Mouse (Mus musculus) limb, embryonic 14.5 days (tissue): ENCODE data around the gene Gm42688. TPM values are rescaled to one million over a fixed set of nuclear protein-coding genes. Genes with fewer than 3 reads are reported as not detected.
"Not testable (repeated sequence)": the region's sequence is repeated elsewhere in the genome, so short reads cannot be mapped to it uniquely, and the experiment has no call there.

Source experiments
- ATAC-seq: fragments of 200-750 bp; cut with Nextera tagmentation; 2 replicates; pipeline ENCODE4 v1.8.0; 2017; ENCODE audit warnings: low read depth, moderate number of reproducible peaks, moderate TSS enrichment; ENCODE audit not compliant: low FRiP score
- DNase-seq: peaks from one replicate; pipeline ENCODE4 v3.0.0-alpha.2; 2015; ENCODE audit warnings: low spot score
- H3K27ac ChIP-seq: fragments of 300-500 bp; sonication (generic); replicated peaks from 2 replicates; pipeline ENCODE4 v1.5.1; 2014; ENCODE audit warnings: low read depth, mild to moderate bottlenecking, low read length, moderate library complexity, mixed read lengths
- H3K27me3 ChIP-seq: fragments of 300-500 bp; sonication (generic); 2 replicates; pipeline ENCODE4 v1.6.1; 2014; ENCODE audit warnings: low read length, mixed read lengths; ENCODE audit not compliant: control insufficient read depth, insufficient read depth
- H3K36me3 ChIP-seq: fragments of 300-500 bp; sonication (generic); 2 replicates; pipeline ENCODE4 v1.6.1; 2014; ENCODE audit warnings: mild to moderate bottlenecking, low read length, moderate library complexity, mixed read lengths; ENCODE audit not compliant: control insufficient read depth, insufficient read depth
- H3K4me1 ChIP-seq: fragments of 300-500 bp; sonication (generic); 2 replicates; pipeline ENCODE4 v1.6.1; 2014; ENCODE audit warnings: antibody characterized with exemption, low read length, mixed read lengths; ENCODE audit not compliant: control insufficient read depth, insufficient read depth
- H3K4me2 ChIP-seq: fragments of 300-500 bp; sonication (generic); replicated peaks from 2 replicates; pipeline ENCODE4 v1.6.1; 2014; ENCODE audit warnings: low read depth, mild to moderate bottlenecking, low read length, moderate library complexity; ENCODE audit not compliant: severe bottlenecking
- H3K4me3 ChIP-seq: fragments of 300-500 bp; sonication (generic); replicated peaks from 2 replicates; pipeline ENCODE4 v1.5.1; 2014; ENCODE audit warnings: low read length
- H3K9ac ChIP-seq: fragments of 300-500 bp; sonication (generic); 2 replicates; pipeline ENCODE4 v1.6.1; 2014; ENCODE audit warnings: mild to moderate bottlenecking, low read depth, low read length, moderate library complexity; ENCODE audit not compliant: severe bottlenecking
- H3K9me3 ChIP-seq: fragments of 300-500 bp; sonication (generic); 2 replicates; pipeline ENCODE4 v1.6.1; 2016; ENCODE audit warnings: low read length; ENCODE audit not compliant: control insufficient read depth
- POLR2A ChIP-seq: fragments of 200-500 bp; IDR thresholded peaks from 2 replicates; pipeline ENCODE4 v1.8.0; 2012; ENCODE audit warnings: inconsistent platforms, mild to moderate bottlenecking, moderate library complexity, borderline replicate concordance; ENCODE audit not compliant: insufficient read depth, insufficient read length; ENCODE audit errors: extremely low read depth
- WGBS: fragments of 180-500 bp; shearing (Covaris S2); extraction: QIAGEN DNeasy Blood & Tissue Kit; methylation state at CpG from one replicate; pipeline ENCODE4 v1.1.7; 2014; 5-methylcytosine and 5-hydroxymethylcytosine counted together
- microRNA counts: library from miRNA; unstranded; fragments of <30 nt; microRNA quantifications from one replicate; lab custom pipeline; 2016
- microRNA-seq: library from miRNA; unstranded; fragments of <30 nt; microRNA quantifications from one replicate; pipeline ENCODE4, GENCODE M21; 2016
- polyA plus RNA-seq, 2 experiments: library from polyadenylated mRNA; depleted of rRNA in 1 of 2; stranded (reverse) in 1 of 2; unstranded in 1 of 2; fragments of >200 nt; fragmentation: Nextera tagmentation in 1 of 2; extraction: Ambion mirVana in 1 of 2; gene quantifications; 2 replicates each; pipeline versions ENCODE4 v1.2.1 to v1.2.3; 2012 to 2014

Gm42688 gene
- polyA plus RNA-seq, 2 experiments: 2.5 to 7.0 TPM

GRCm38 (mm10) chr6:83155552-83156238 is 54.3 kb downstream of the Gm42688 start:
- peaks cover 26% of the 10 kb centered on the region for H3K36me3 ChIP-seq
- H3K9ac ChIP-seq: peak overlapping the region; percentile 54
- TF ChIP-seq POLR2A: 0 out of 2 replicates have a peak, but pooled peaks have one; percentile 10
- H3K4me1 ChIP-seq: 0 out of 2 replicates have a peak, but pooled peaks cover 3% of the 10 kb centered on the region
- H3K27me3 ChIP-seq: peaks cover 8% of the 10 kb centered on the region
- no peaks in the 10 kb centered on the region for H3K9me3 ChIP-seq
- H3K27ac ChIP-seq: no peak overlapping the region
- peak overlapping the region; percentile 87 for H3K4me2 ChIP-seq
- ATAC-seq (peak; percentile 4; the same call in 1 of the 2 replicates), DNase-seq (no peak)
- WGBS: 6% methylated on average over 23 of the region's 23 CpGs
- H3K4me3 ChIP-seq: peak overlapping the region; percentile 54

DNA sequence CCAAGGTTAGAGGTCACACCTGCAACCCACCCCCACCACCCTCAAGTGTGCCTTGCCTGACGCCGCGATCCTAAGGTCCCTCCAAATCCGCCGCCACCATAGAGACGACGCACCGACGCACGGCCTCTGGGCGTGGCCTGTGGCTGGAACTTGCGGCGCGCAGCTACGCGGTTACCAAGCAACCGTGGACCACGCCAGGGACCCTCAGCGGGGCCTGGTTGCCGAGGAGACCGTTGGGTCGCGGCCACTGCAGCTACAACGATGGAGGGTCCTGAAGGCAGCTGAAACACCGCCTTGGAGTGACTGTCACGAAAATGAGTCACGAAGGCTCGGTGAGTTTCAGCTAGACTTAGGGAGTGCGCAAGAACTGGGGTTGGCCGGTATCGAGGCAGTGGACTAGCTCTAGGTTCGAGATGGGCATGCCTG is 54.9 kb downstream of the Gm42688 start, which contains the start of the genes Wdr54 and 1700003E16Rik:
Gene Wdr54, minus strand, starts transcription at position 139 of the 426 bp plus-strand sequence.
Gene 1700003E16Rik, plus strand, starts transcription at position 146 of the 426 bp plus-strand sequence.
- H3K9me3 ChIP-seq: no peaks in the 10 kb centered on the region
- H3K9ac ChIP-seq: peak within 1 kb of the TSS; percentile 54
- H3K4me1 ChIP-seq: 0 out of 2 replicates have a peak, but pooled peaks cover 3% of the 10 kb centered on the region
- ATAC-seq (peak; percentile 91), DNase-seq (peak; percentile 68)
- no peak for TF ChIP-seq POLR2A
- H3K27me3 ChIP-seq: peaks cover 14% of the 10 kb centered on the region
- H3K4me2 ChIP-seq: peak within 1 kb of the TSS; percentile 87
- H3K4me3 ChIP-seq: peak within 1 kb of the TSS; percentile 54
- 3% methylated on average over 32 of the region's 32 CpGs for WGBS
- H3K27ac ChIP-seq: no peak within 1 kb of the TSS
- peaks cover 20% of the 10 kb centered on the region for H3K36me3 ChIP-seq

DNA sequence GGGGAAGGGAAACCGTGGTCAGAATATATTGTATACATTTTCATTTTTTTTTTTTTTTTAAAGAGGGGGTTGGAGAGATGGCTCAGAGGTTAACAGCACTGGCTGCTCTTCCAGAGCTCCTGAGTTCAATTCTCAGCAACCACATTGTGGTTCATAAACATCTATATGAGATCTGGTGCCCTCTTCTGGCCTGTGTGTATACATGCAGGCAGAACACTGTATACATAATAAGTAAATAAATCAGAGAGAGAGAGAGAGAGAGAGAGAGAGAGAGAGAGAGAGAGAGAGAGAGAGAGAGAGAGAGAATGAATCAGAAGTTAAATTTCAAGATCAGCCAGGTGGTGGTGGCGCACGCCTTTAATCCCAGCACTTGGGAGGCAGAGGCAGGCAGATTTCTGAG is 58.0 kb downstream of the Gm42688 start:
- H3K27ac ChIP-seq, H3K4me2 ChIP-seq, ATAC-seq, H3K9ac ChIP-seq, H3K36me3 ChIP-seq, H3K4me3 ChIP-seq, H3K9me3 ChIP-seq: not testable (repeated sequence)
- 18% methylated on average over 3 of the region's 3 CpGs for WGBS
- DNase-seq: peak; percentile 68
- Histone ChIP-seq H3K27me3 (peaks cover 28% of the 10 kb centered on the region), H3K4me1 (peaks cover 12% of the 10 kb centered on the region)

MicroRNAs within 50 kb of the gene (microRNA counts, 519-probe panel; counts per million panel counts)
- microRNA mmu-miR-3470a+mmu-miR-3470b (lab: Ali Mortazavi, UCI): 1,641 counts per million, percentile 13 among the panel's probes with 10 or more counts

Small RNAs within 50 kb of the gene (microRNA-seq; reads per million reads assigned to microRNA genes)
- not detected for gene Mir3470a

Other genes with a start within 250 kb of the Gm42688 start
- 3.2 and 3.9 TPM in 2 replicates for gene Sema4f, start 161.8 kb upstream of the Gm42688 start, polyA plus RNA-seq (2012; rRNA removed)
- 1.1 and 2.2 TPM in 2 replicates for gene Sema4f, start 161.8 kb upstream of the Gm42688 start, polyA plus RNA-seq (2014; fragmentation: Nextera tagmentation; extraction: Ambion mirVana)
- 0.32 and 0.70 TPM in 2 replicates for gene M1ap, start 154.7 kb upstream of the Gm42688 start, polyA plus RNA-seq (2012; rRNA removed)
- gene M1ap, start 154.7 kb upstream of the Gm42688 start, polyA plus RNA-seq (2014; fragmentation: Nextera tagmentation; extraction: Ambion mirVana): 0.17 and 0.67 TPM in 2 replicates
- 17.1 and 17.4 TPM in 2 replicates for gene Dok1, start 68.1 kb upstream of the Gm42688 start, polyA plus RNA-seq (2012; rRNA removed)
- 9.6 and 11.4 TPM in 2 replicates for gene Dok1, start 68.1 kb upstream of the Gm42688 start, polyA plus RNA-seq (2014; fragmentation: Nextera tagmentation; extraction: Ambion mirVana)
- gene Loxl3, start 67.4 kb upstream of the Gm42688 start, polyA plus RNA-seq (2012; rRNA removed): 55.6 and 58.6 TPM in 2 replicates
- gene Loxl3, start 67.4 kb upstream of the Gm42688 start, polyA plus RNA-seq (2014; fragmentation: Nextera tagmentation; extraction: Ambion mirVana): 24.1 and 26.0 TPM in 2 replicates
- 331 and 427 TPM in 2 replicates for gene Aup1, start 47.1 kb upstream of the Gm42688 start, polyA plus RNA-seq (2012; rRNA removed)
- 131 and 136 TPM in 2 replicates for gene Aup1, start 47.1 kb upstream of the Gm42688 start, polyA plus RNA-seq (2014; fragmentation: Nextera tagmentation; extraction: Ambion mirVana)
- gene Htra2, start 46.3 kb upstream of the Gm42688 start, polyA plus RNA-seq (2012; rRNA removed): 99.8 and 116 TPM in 2 replicates
- 47.0 and 48.4 TPM in 2 replicates for gene Htra2, start 46.3 kb upstream of the Gm42688 start, polyA plus RNA-seq (2014; fragmentation: Nextera tagmentation; extraction: Ambion mirVana)
- 1.9 and 2.5 TPM in 2 replicates for gene Dqx1, start 43.8 kb upstream of the Gm42688 start, polyA plus RNA-seq (2012; rRNA removed)
- gene Dqx1, start 43.8 kb upstream of the Gm42688 start, polyA plus RNA-seq (2014; fragmentation: Nextera tagmentation; extraction: Ambion mirVana): 0.35 and 0.37 TPM in 2 replicates
- 0.08 TPM in 1 of 2 replicates, not detected in the other for gene Tlx2, start 31.3 kb upstream of the Gm42688 start, polyA plus RNA-seq (2012; rRNA removed)
- not detected in 2 replicates for gene Tlx2, start 31.3 kb upstream of the Gm42688 start, polyA plus RNA-seq (2014; fragmentation: Nextera tagmentation; extraction: Ambion mirVana)
- gene Pcgf1, start 23.7 kb upstream of the Gm42688 start, polyA plus RNA-seq (2012; rRNA removed): 41.8 and 49.8 TPM in 2 replicates
- gene Pcgf1, start 23.7 kb upstream of the Gm42688 start, polyA plus RNA-seq (2014; fragmentation: Nextera tagmentation; extraction: Ambion mirVana): 28.2 and 35.5 TPM in 2 replicates
- 0.54 and 1.2 TPM in 2 replicates for gene Lbx2, start 15.2 kb upstream of the Gm42688 start, polyA plus RNA-seq (2012; rRNA removed)
- gene Lbx2, start 15.2 kb upstream of the Gm42688 start, polyA plus RNA-seq (2014; fragmentation: Nextera tagmentation; extraction: Ambion mirVana): 0.52 and 0.87 TPM in 2 replicates
- gene Ccdc142, start within 50 bp of the Gm42688 start, polyA plus RNA-seq (2012; rRNA removed): 5.2 and 8.7 TPM in 2 replicates
- 2.7 and 3.0 TPM in 2 replicates for gene Ccdc142, start within 50 bp of the Gm42688 start, polyA plus RNA-seq (2014; fragmentation: Nextera tagmentation; extraction: Ambion mirVana)
- 101 and 112 TPM in 2 replicates for gene Mrpl53, start 7.4 kb downstream of the Gm42688 start, polyA plus RNA-seq (2012; rRNA removed)
- gene Mrpl53, start 7.4 kb downstream of the Gm42688 start, polyA plus RNA-seq (2014; fragmentation: Nextera tagmentation; extraction: Ambion mirVana): 124 and 125 TPM in 2 replicates
- 95.2 and 116 TPM in 2 replicates for gene Mogs, start 13.9 kb downstream of the Gm42688 start, polyA plus RNA-seq (2012; rRNA removed)
- 47.1 and 50.9 TPM in 2 replicates for gene Mogs, start 13.9 kb downstream of the Gm42688 start, polyA plus RNA-seq (2014; fragmentation: Nextera tagmentation; extraction: Ambion mirVana)
- 191 and 267 TPM in 2 replicates for gene Wbp1, start 19.9 kb downstream of the Gm42688 start, polyA plus RNA-seq (2012; rRNA removed)
- gene Wbp1, start 19.9 kb downstream of the Gm42688 start, polyA plus RNA-seq (2014; fragmentation: Nextera tagmentation; extraction: Ambion mirVana): 83.0 and 104 TPM in 2 replicates
- gene Ino80b, start 23.8 kb downstream of the Gm42688 start, polyA plus RNA-seq (2012; rRNA removed): 35.9 and 36.8 TPM in 2 replicates
- gene Ino80b, start 23.8 kb downstream of the Gm42688 start, polyA plus RNA-seq (2014; fragmentation: Nextera tagmentation; extraction: Ambion mirVana): 14.7 and 14.9 TPM in 2 replicates
- gene Rtkn, start 33.8 kb downstream of the Gm42688 start, polyA plus RNA-seq (2012; rRNA removed): 151 and 218 TPM in 2 replicates
- 40.7 and 46.2 TPM in 2 replicates for gene Rtkn, start 33.8 kb downstream of the Gm42688 start, polyA plus RNA-seq (2014; fragmentation: Nextera tagmentation; extraction: Ambion mirVana)
- 13.1 and 17.9 TPM in 2 replicates for gene Wdr54, start 54.8 kb downstream of the Gm42688 start, polyA plus RNA-seq (2012; rRNA removed)
- 5.5 and 7.3 TPM in 2 replicates for gene Wdr54, start 54.8 kb downstream of the Gm42688 start, polyA plus RNA-seq (2014; fragmentation: Nextera tagmentation; extraction: Ambion mirVana)
- 0.21 and 0.26 TPM in 2 replicates for gene 1700003E16Rik, start 54.8 kb downstream of the Gm42688 start, polyA plus RNA-seq (2012; rRNA removed)
- 1.7 and 1.9 TPM in 2 replicates for gene 1700003E16Rik, start 54.8 kb downstream of the Gm42688 start, polyA plus RNA-seq (2014; fragmentation: Nextera tagmentation; extraction: Ambion mirVana)
- 128 and 140 TPM in 2 replicates for gene Dctn1, start 64.3 kb downstream of the Gm42688 start, polyA plus RNA-seq (2012; rRNA removed)
- gene Dctn1, start 64.3 kb downstream of the Gm42688 start, polyA plus RNA-seq (2014; fragmentation: Nextera tagmentation; extraction: Ambion mirVana): 82.0 and 89.0 TPM in 2 replicates
- 0.13 and 0.18 TPM in 2 replicates for gene Slc4a5, start 118.2 kb downstream of the Gm42688 start, polyA plus RNA-seq (2012; rRNA removed)
- gene Slc4a5, start 118.2 kb downstream of the Gm42688 start, polyA plus RNA-seq (2014; fragmentation: Nextera tagmentation; extraction: Ambion mirVana): 0.25 TPM in 1 of 2 replicates, not detected in the other
- gene Mthfd2, start 224.3 kb downstream of the Gm42688 start, polyA plus RNA-seq (2012; rRNA removed): 26.3 and 27.3 TPM in 2 replicates
- 35.3 and 38.5 TPM in 2 replicates for gene Mthfd2, start 224.3 kb downstream of the Gm42688 start, polyA plus RNA-seq (2014; fragmentation: Nextera tagmentation; extraction: Ambion mirVana)
- 50.4 and 52.3 TPM in 2 replicates for gene Mob1a, start 224.4 kb downstream of the Gm42688 start, polyA plus RNA-seq (2012; rRNA removed)
- 75.8 and 77.9 TPM in 2 replicates for gene Mob1a, start 224.4 kb downstream of the Gm42688 start, polyA plus RNA-seq (2014; fragmentation: Nextera tagmentation; extraction: Ambion mirVana)
- 26.7 and 55.1 TPM in 2 replicates for gene Bola3, start 247.5 kb downstream of the Gm42688 start, polyA plus RNA-seq (2012; rRNA removed)
- gene Bola3, start 247.5 kb downstream of the Gm42688 start, polyA plus RNA-seq (2014; fragmentation: Nextera tagmentation; extraction: Ambion mirVana): 116 and 129 TPM in 2 replicates